Mouse (Mus musculus) limb, embryonic 10.5 days (tissue): ENCODE results near the gene Cldn3. TPM values are rescaled to one million over a fixed set of nuclear protein-coding genes. Genes with fewer than 3 reads are reported as not detected.
A peak's percentile ranks its signal among the peaks of the same experiment; 100 is the strongest.

Experiments
- DNase-seq: peaks from one replicate; pipeline ENCODE4 v3.0.0-alpha.2; 2017; ENCODE audit warnings: low spot score
- H3K27ac ChIP-seq: fragments of 300-500 bp; sonication (generic); 2 replicates; pipeline ENCODE4 v1.5.1; 2016; ENCODE audit warnings: mild to moderate bottlenecking
- H3K27me3 ChIP-seq: fragments of 300-500 bp; sonication (generic); 2 replicates; pipeline ENCODE4 v1.6.1; 2016; ENCODE audit warnings: low read depth, mild to moderate bottlenecking; ENCODE audit not compliant: poor library complexity, severe bottlenecking
- H3K36me3 ChIP-seq: fragments of 300-500 bp; sonication (generic); 2 replicates; pipeline ENCODE4 v1.6.1; 2016; ENCODE audit warnings: mild to moderate bottlenecking, moderate library complexity
- H3K4me1 ChIP-seq: fragments of 300-500 bp; sonication (generic); 2 replicates; pipeline ENCODE4 v1.6.1; 2016
- H3K4me3 ChIP-seq: fragments of 300-500 bp; sonication (generic); 2 replicates; pipeline ENCODE4 v1.5.1; 2016; ENCODE audit warnings: mild to moderate bottlenecking, moderate library complexity
- H3K9me3 ChIP-seq: fragments of 300-500 bp; sonication (generic); replicated peaks from 2 replicates; pipeline ENCODE4 v1.6.1; 2016; ENCODE audit warnings: mild to moderate bottlenecking
- WGBS: fragments of 180-500 bp; shearing (Covaris S2); methylation state at CpG from one replicate; pipeline ENCODE4 v1.1.7; 2016; 5-methylcytosine and 5-hydroxymethylcytosine counted together
- polyA plus RNA-seq: library from polyadenylated mRNA; unstranded; fragments of >200 nt; fragmentation: Nextera tagmentation; extraction: Ambion mirVana; gene quantifications from 2 replicates; pipeline ENCODE4 v1.2.1, GENCODE M21; 2016

Cldn3 gene
- polyA plus RNA-seq, 1 experiment from 2014 or later: 8.3 TPM

DNA sequence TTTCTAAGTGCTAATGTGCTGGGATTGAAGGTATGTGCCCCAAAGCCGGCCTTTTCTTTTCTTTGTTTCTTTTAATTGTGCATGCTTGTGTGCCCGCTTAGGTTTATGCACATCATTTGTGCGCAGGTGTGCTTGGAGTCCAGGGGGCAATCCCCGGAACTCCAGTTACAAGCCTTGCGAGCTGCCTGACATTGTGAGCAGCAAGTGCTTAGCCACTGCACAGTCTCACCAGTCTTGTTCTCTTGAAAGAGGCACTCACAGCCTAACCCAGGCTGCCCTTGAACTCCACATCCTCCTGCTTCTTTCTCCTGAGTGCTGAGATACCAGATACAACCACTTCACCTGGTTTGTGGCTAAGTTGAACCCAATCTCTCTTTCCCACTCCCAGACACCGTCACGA, 12.5 kb upstream of the Cldn3 start:
- H3K27me3 ChIP-seq: no peaks in the 10 kb centered on the region
- no peak overlapping the region for H3K4me3 ChIP-seq
- DNase-seq: no peak
- WGBS: 89% methylated on average over 7 of the region's 7 CpGs
- H3K27ac ChIP-seq: no peak overlapping the region
- no peaks in the 10 kb centered on the region for H3K36me3 ChIP-seq
- H3K4me1 ChIP-seq: no peaks in the 10 kb centered on the region
- no peaks in the 10 kb centered on the region for H3K9me3 ChIP-seq

DNA sequence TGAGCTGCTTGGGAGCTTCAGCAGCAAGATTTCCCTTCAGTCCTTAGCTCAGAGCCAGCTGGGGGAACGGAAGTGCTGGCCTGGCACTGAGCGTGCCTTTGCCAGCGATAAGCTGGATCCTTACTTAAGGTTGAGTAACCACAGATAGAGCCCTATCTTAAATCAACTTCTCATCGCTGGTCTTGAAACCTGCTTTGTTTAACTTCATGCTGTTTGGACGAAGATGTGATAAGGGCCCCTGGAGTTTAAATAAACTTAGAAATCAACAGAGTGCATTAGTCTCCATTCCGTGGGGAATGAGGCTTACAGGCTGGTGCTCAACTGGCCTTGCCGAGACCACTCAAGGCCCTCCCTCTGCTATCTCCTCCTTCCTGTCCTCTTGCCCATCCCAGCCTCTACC, 11.7 kb upstream of the Cldn3 start:
- 80% methylated on average over 7 of the region's 7 CpGs for WGBS
- no peak overlapping the region for H3K27ac ChIP-seq

DNA sequence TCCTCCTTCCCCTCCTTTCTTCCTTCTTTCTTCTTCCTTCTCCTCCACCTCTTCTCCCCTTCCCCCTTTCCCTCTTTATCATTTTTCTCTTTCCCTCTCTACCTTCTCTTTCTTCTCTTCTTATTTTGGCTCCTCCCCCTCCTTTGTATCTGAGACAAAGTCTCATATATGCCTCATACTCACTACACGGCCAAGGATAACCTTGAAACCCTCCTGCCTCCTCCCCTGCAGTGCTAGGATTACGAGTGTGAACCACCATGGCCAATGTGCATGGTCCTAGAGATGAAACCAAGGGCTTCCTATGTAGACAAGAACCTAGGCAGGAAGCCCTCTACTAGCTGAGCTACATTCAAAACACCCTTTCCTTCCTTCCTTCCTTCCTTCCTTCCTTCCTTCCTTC, 11.1 kb upstream of the Cldn3 start:
- Histone ChIP-seq H3K27ac (no peak overlapping the region), H3K9me3 (no peaks in the 10 kb centered on the region), H3K27me3 (no peaks in the 10 kb centered on the region), H3K4me1 (no peaks in the 10 kb centered on the region), H3K36me3 (no peaks in the 10 kb centered on the region), H3K4me3 (no peak overlapping the region)
- DNase-seq: no peak
- 72% methylated on average over 2 of the region's 2 CpGs for WGBS

More for the DNA sequence above, 11.7 kb upstream of the Cldn3 start:
- H3K36me3 ChIP-seq: no peaks in the 10 kb centered on the region
- no peak overlapping the region for H3K4me3 ChIP-seq
- H3K27me3 ChIP-seq: no peaks in the 10 kb centered on the region
- no peaks in the 10 kb centered on the region for H3K4me1 ChIP-seq
- no peak for DNase-seq
- H3K9me3 ChIP-seq: no peaks in the 10 kb centered on the region

DNA sequence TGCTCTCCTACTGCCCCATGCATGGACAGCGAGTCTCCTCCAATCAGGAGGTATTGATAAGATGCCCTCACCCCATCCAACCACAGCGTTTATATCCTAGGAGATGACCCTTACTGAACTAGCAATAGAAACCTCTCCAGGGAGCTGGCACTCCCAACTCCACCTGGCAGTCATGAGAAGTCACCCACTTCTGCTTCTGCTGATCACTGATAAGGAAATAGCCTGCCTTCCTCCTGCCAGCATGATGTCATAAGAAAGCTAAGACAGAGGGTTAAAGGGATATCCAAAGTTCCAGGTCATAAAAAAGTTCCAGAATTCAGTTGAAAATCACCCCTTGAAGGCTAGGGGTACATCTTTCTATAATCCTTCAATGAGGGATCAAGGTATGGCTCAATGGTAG, 9.8 kb upstream of the Cldn3 start:
- Histone ChIP-seq H3K27me3 (no peaks in the 10 kb centered on the region), H3K36me3 (no peaks in the 10 kb centered on the region), H3K4me3 (no peak overlapping the region), H3K9me3 (no peaks in the 10 kb centered on the region), H3K27ac (no peak overlapping the region), H3K4me1 (no peaks in the 10 kb centered on the region)
- DNase-seq: no peak
- WGBS: 94% methylated on average over 2 of the region's 2 CpGs

DNA sequence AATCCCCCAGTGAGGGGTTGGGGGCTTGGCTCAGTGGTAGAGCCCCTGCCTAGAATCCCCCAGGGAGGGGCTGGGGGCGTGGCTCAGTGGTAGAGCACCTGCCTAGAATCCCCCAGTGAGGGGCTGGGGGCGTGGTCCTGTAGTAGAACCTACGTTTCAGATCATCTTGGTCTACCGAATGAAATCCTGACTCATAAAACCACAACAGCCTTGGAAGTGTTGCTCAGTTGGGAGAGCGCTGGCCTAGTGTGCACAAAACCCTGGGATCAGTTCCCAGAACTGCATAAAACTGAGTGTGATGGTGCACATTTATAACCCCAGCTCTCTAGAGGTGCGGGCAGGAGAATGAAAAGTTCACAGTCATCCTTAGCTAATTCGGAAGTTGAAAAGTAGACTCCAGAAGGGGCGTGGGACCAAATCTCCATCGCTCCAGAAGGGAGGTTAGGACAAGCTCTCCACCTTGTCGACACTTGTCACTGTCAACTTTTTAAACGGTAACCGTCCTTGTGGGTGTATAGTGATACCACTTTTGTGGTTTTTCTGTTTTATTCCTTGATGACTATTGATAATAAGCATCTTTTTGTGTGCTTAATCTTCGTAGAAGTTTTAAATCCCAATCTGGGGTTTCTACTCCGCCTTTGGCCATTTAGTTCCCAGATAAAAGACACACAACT, 9.3 kb upstream of the Cldn3 start:
- Histone ChIP-seq H3K27ac (no peak overlapping the region), H3K9me3 (no peaks in the 10 kb centered on the region), H3K36me3 (no peaks in the 10 kb centered on the region), H3K4me1 (no peaks in the 10 kb centered on the region), H3K27me3 (no peaks in the 10 kb centered on the region), H3K4me3 (no peak overlapping the region)
- 84% methylated on average over 14 of the region's 14 CpGs for WGBS
- no peak for DNase-seq

DNA sequence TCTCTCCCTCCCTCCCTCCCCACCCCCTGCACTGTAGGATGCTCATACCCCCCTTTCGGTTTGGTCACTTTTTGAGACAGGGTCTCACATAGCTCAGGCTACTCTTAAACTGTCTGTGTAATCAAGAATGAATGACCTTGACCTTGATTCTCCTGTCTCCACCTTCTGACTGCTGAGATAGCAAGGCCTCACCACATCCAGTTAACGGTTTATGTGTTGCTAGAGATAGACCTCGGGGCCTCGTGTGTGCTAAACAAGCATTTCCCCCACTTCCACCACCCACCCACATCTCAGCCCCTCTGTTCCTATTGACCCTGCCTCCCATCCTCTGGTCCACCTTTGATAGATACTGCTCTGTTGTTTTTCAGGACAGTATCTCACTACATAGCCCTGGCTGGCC, 8.2 kb upstream of the Cldn3 start:
- Histone ChIP-seq H3K27me3 (no peaks in the 10 kb centered on the region), H3K4me3 (no peak overlapping the region), H3K36me3 (no peaks in the 10 kb centered on the region), H3K27ac (no peak overlapping the region), H3K9me3 (no peaks in the 10 kb centered on the region), H3K4me1 (no peaks in the 10 kb centered on the region)
- DNase-seq: no peak
- 84% methylated on average over 4 of the region's 4 CpGs for WGBS

DNA sequence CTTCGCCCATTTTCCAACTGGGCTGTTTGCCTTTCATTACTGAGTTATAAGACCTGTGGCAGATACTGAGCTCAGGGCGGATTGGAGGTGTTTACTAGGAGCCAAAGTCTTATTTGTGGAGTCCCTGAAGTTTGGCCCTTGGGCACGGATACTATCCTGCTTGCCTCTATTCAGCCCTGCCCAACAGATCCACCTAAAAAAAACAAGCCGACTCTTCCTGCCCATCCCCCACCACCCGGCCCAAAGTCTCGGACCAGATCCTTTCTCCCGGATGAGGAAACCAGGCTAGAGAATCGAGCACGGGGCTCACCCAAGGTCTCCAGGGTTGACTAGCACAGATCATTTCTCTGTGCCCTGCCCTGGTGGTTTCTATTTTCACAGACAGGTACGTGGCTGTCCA, 4.9 kb upstream of the Cldn3 start:
- Histone ChIP-seq H3K27me3 (peaks cover 32% of the 10 kb centered on the region), H3K27ac (no peak overlapping the region), H3K9me3 (no peaks in the 10 kb centered on the region), H3K36me3 (no peaks in the 10 kb centered on the region), H3K4me1 (peaks cover 7% of the 10 kb centered on the region), H3K4me3 (no peak overlapping the region)
- no peak for DNase-seq
- WGBS: 70% methylated on average over 10 of the region's 10 CpGs

DNA sequence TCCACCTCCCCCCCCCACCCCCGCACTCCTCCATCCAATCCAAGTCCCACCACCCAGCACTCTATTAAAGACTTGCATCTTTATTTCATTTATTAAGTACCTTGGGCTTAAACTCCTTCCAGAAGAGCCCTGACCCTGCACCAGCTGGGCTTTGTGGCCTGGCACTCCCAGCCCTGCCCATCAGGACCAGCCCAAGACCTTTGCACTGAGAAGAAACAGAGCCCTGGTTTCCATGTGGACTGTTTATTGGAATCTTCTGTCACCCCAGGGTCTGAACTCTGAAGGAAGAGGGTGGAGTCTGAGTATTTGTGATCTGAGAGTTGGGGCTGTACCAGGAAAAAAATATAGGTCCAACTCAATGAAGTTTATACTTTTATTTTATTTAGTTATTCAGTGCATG, 2.9 kb upstream of the Cldn3 start:
- Histone ChIP-seq H3K9me3 (no peaks in the 10 kb centered on the region), H3K4me3 (no peak overlapping the region), H3K27ac (no peak overlapping the region), H3K36me3 (no peaks in the 10 kb centered on the region), H3K27me3 (peaks cover 52% of the 10 kb centered on the region), H3K4me1 (peaks cover 17% of the 10 kb centered on the region)
- no peak for DNase-seq
- 95% methylated on average over 1 of the region's 1 CpGs for WGBS

DNA sequence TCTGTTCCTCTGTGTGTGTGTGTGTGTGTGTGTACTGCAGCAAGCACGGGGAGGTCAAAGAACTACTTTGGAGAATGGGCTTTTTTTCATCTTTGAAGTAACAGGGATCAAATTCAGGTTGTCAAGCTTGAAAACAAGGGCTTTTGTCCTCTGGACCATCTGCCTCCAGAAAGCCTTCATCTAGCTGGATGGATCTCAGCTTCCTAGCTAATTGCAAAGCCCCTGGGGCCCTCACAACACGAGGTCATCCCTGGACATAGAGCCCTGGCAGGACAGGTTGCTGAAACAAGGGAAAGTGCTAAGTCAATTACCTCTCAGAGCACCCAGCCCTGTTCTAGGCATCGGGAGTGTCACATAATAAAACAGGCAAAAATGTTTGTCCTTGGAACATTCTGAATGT, 2.2 kb upstream of the Cldn3 start:
- peaks cover 17% of the 10 kb centered on the region for H3K4me1 ChIP-seq
- no peaks in the 10 kb centered on the region for H3K36me3 ChIP-seq
- peaks cover 59% of the 10 kb centered on the region for H3K27me3 ChIP-seq
- H3K27ac ChIP-seq: no peak overlapping the region
- H3K9me3 ChIP-seq: no peaks in the 10 kb centered on the region
- 33% methylated on average over 3 of the region's 3 CpGs for WGBS
- H3K4me3 ChIP-seq: no peak overlapping the region
- DNase-seq: no peak

DNA sequence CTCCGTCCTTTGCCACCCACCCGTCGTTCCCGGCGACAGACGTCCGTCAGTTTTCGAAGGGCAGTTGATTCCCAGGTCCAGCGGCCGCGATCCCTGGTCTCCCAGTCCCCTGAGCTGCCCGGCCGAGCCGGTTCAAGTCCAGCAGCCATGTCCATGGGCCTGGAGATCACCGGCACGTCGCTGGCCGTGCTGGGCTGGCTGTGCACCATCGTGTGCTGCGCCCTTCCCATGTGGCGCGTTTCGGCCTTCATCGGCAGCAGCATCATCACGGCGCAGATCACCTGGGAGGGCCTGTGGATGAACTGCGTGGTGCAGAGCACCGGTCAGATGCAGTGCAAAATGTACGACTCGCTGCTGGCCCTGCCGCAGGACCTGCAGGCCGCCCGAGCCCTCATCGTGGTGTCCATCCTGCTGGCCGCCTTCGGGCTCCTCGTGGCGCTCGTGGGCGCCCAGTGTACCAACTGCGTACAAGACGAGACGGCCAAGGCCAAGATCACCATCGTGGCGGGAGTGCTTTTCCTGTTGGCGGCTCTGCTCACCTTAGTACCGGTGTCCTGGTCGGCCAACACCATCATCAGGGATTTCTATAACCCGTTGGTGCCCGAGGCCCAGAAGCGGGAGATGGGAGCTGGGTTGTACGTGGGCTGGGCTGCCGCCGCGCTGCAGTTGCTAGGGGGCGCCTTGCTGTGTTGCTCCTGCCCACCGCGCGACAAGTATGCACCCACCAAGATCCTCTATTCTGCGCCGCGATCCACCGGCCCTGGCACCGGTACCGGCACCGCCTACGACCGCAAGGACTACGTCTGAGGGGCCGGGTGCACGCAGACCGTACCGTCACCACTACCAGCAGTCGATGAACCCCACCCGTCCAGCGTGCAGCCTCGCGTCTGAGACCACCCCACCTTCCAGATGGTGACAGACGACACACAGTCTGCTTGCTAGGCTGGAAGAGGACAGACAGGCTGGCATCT, 569 bp downstream of the Cldn3 start:
- Histone ChIP-seq H3K27ac (no peak overlapping the region), H3K9me3 (no peaks in the 10 kb centered on the region), H3K4me1 (peaks cover 17% of the 10 kb centered on the region), H3K36me3 (no peaks in the 10 kb centered on the region), H3K27me3 (peaks cover 80% of the 10 kb centered on the region), H3K4me3 (peak overlapping the region; percentile 32)
- WGBS: 6% methylated on average over 79 of the region's 79 CpGs
- DNase-seq: peak; percentile 42

DNA sequence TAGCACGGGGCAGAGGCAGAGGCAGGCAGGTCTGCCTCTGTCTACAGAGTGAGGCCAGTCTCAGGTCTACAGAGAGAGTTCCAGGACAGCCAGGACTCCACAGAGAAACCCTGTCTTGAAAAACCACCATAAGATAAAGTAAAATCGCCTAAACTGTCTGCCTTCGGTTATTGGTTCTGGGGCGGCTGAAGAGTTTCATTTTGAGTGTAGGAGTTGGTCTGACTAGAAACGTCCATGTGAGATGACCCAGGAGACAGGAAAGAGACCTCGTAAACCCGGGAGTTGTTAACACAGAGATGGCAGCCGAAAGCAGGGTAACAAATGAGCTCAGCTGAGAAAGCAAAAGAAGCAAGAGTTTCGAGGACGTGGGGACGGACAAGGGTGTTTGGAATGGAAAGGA, 3.2 kb downstream of the Cldn3 start:
- H3K36me3 ChIP-seq: no peaks in the 10 kb centered on the region
- DNase-seq: no peak
- H3K4me3 ChIP-seq: no peak overlapping the region
- no peaks in the 10 kb centered on the region for H3K9me3 ChIP-seq
- peaks cover 14% of the 10 kb centered on the region for H3K4me1 ChIP-seq
- H3K27ac ChIP-seq: no peak overlapping the region
- 65% methylated on average over 11 of the region's 11 CpGs for WGBS
- H3K27me3 ChIP-seq: peaks cover 67% of the 10 kb centered on the region

DNA sequence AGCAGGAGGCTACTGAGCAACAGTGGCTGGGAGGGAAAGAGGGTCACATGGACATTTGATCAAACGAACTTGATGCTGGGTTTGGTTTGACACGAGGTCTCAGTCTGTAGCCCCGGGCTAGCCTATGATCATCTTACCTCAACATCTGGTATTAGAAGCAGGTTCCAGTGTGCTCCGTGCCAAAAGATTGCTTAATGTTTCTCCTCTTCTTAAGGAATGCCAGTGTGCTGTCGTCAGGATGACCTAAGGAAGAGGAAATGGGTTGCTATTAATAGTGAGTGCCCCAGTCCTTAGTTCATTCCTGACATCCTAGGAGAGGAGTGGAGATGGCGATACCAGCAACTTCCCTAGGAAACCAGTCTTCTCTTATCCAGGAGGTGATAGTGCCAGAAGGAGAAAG, 3.7 kb downstream of the Cldn3 start:
- Histone ChIP-seq H3K27me3 (peaks cover 61% of the 10 kb centered on the region), H3K4me1 (peaks cover 14% of the 10 kb centered on the region), H3K27ac (no peak overlapping the region), H3K36me3 (no peaks in the 10 kb centered on the region), H3K4me3 (no peak overlapping the region), H3K9me3 (no peaks in the 10 kb centered on the region)
- DNase-seq: no peak
- WGBS: 55% methylated on average over 6 of the region's 6 CpGs

DNA sequence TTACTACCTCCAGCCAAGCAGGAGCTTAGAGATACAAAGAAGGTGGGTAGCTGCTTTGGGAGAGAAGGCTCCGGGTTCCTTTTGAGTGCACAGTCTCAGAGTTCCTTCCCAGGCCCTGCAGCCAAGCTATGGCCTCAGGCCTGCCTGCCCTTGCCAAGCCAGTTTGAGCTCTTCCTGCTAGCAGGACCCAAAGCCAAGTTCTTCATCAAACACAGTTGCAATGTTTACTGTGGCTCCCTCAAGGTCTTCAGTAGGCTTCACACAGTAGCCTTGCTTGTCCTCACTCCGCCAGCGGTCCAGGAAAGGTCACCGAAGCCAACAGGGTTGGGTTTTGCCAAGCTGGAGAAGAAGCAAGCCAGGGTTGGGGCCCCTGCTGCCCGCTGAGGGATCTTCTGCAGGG, 6.6 kb downstream of the Cldn3 start:
- Histone ChIP-seq H3K27me3 (peaks cover 33% of the 10 kb centered on the region), H3K4me1 (no peaks in the 10 kb centered on the region), H3K36me3 (no peaks in the 10 kb centered on the region), H3K27ac (no peak overlapping the region), H3K4me3 (no peak overlapping the region), H3K9me3 (no peaks in the 10 kb centered on the region)
- DNase-seq: no peak
- 92% methylated on average over 5 of the region's 5 CpGs for WGBS
